Mouse (Mus musculus) midbrain, embryonic 12.5 days (tissue): ENCODE measurements at regions not wholly inside any gene's neighbourhood (a gene's known extent, or its start where the extent isn't known, plus 50 kb on each side); places are given as distances from the start of the nearest gene placed in this dataset.

Source experiments
- ATAC-seq: fragments of 200-750 bp; cut with Nextera tagmentation; 2 replicates; pipeline ENCODE4 v1.8.0; 2017; ENCODE audit warnings: low read depth, moderate TSS enrichment, moderate library complexity; ENCODE audit not compliant: low FRiP score
- H3K27ac ChIP-seq: fragments of 300-500 bp; sonication (generic); replicated peaks from 2 replicates; pipeline ENCODE4 v1.5.1; 2016; ENCODE audit warnings: mild to moderate bottlenecking
- H3K27me3 ChIP-seq: fragments of 300-500 bp; sonication (generic); 2 replicates; pipeline ENCODE4 v1.6.1; 2016; ENCODE audit warnings: mild to moderate bottlenecking
- H3K36me3 ChIP-seq: fragments of 300-500 bp; sonication (generic); 2 replicates; pipeline ENCODE4 v1.6.1; 2016
- H3K4me1 ChIP-seq: fragments of 300-500 bp; sonication (generic); 2 replicates; pipeline ENCODE4 v1.6.1; 2016
- H3K4me2 ChIP-seq: fragments of 300-500 bp; sonication (generic); replicated peaks from 2 replicates; pipeline ENCODE4 v1.6.1; 2016; ENCODE audit warnings: mild to moderate bottlenecking, moderate library complexity
- H3K4me3 ChIP-seq: fragments of 300-500 bp; sonication (generic); 2 replicates; pipeline ENCODE4 v1.5.1; 2016; ENCODE audit warnings: mild to moderate bottlenecking
- H3K9ac ChIP-seq: fragments of 300-500 bp; sonication (generic); replicated peaks from 2 replicates; pipeline ENCODE4 v1.6.1; 2016; ENCODE audit warnings: mild to moderate bottlenecking, moderate library complexity
- H3K9me3 ChIP-seq: fragments of 300-500 bp; sonication (generic); 2 replicates; pipeline ENCODE4 v1.6.1; 2016; ENCODE audit warnings: mild to moderate bottlenecking
- WGBS: fragments of 180-500 bp; shearing (Covaris S2); methylation state at CpG from one replicate; pipeline ENCODE4 v1.1.7; 2016; 5-methylcytosine and 5-hydroxymethylcytosine counted together

- WGBS: 83% methylated on average over 2 of the region's 2 CpGs
- no peak overlapping the region for H3K4me2 ChIP-seq
- no peak for ATAC-seq
Observed at GRCm38 (mm10) chr13:83114401-83114800, 389.4 kb upstream of the Mef2c start.

DNA sequence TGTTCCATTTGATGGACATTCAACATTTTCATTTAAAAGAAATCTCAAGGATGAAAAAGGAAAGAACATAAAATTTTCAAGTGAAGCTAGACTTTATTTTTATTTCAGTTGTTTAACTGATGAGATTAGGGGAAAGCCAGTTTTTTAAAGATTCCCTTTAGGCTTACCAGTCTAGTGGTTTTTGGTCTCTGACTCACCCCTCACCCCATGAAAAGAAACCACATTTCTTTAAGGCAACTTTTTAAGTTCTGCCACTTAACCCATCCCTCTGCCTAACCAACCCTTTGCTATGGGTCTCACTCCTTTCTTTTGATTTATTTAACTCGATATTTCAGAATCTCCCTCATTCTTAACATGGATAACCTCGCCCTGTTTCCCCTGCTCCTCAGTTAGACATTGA lies 388.1 kb upstream of the Mef2c start:
- no peak overlapping the region for H3K27ac ChIP-seq
- H3K4me3 ChIP-seq: no peak overlapping the region
- H3K4me1 ChIP-seq: peaks cover 7% of the 10 kb centered on the region; the same call in 1 of the 2 replicates
- no peak for ATAC-seq
- no peak overlapping the region for H3K9ac ChIP-seq
- H3K4me2 ChIP-seq: no peak overlapping the region
- no peaks in the 10 kb centered on the region for H3K36me3 ChIP-seq
- no peaks in the 10 kb centered on the region for H3K9me3 ChIP-seq
- H3K27me3 ChIP-seq: no peaks in the 10 kb centered on the region
- 91% methylated on average over 2 of the region's 2 CpGs for WGBS

More at GRCm38 (mm10) chr13:83114401-83114800, 389.4 kb upstream of the Mef2c start:
- H3K4me1 ChIP-seq: peaks cover 7% of the 10 kb centered on the region; the same call in 1 of the 2 replicates
- no peak overlapping the region for H3K9ac ChIP-seq
- no peak overlapping the region for H3K27ac ChIP-seq
- H3K4me3 ChIP-seq: no peak overlapping the region
- no peaks in the 10 kb centered on the region for H3K9me3 ChIP-seq
- no peaks in the 10 kb centered on the region for H3K27me3 ChIP-seq
- no peaks in the 10 kb centered on the region for H3K36me3 ChIP-seq

DNA sequence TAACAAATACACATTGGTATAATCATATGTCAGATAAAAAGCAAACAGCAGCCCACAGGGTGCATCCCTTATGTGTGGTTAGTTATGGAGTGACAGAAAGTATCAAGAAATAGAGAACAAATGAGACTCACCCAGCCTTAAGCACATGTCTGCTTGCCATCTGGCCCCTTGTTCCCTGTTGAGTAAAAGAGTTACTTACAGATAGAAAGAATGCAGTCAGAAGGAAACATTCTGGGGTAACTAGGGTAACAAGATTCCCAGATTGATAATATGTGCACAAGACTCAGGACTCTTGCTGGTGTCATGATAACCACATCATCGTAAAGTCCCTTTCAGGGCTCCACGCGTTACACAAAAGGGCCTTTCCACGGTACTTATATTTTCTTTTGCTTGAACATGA lies 383.5 kb upstream of the Mef2c start:
- H3K9me3 ChIP-seq: no peaks in the 10 kb centered on the region
- no peak overlapping the region for H3K4me2 ChIP-seq
- 53% methylated on average over 4 of the region's 4 CpGs for WGBS
- no peaks in the 10 kb centered on the region; the same call in 1 of the 2 replicates for H3K27me3 ChIP-seq
- H3K4me1 ChIP-seq: no peaks in the 10 kb centered on the region
- no peaks in the 10 kb centered on the region for H3K36me3 ChIP-seq
- H3K9ac ChIP-seq: no peak overlapping the region
- H3K27ac ChIP-seq: no peak overlapping the region
- ATAC-seq: no peak
- H3K4me3 ChIP-seq: no peak overlapping the region

GRCm38 (mm10) chr13:83123596-83123995 lies 380.2 kb upstream of the Mef2c start:
- ATAC-seq: no peak
- no peak overlapping the region for H3K4me2 ChIP-seq

GRCm38 (mm10) chr13:83124651-83125050 lies 379.2 kb upstream of the Mef2c start:
- Histone ChIP-seq H3K9ac (no peak overlapping the region), H3K36me3 (no peaks in the 10 kb centered on the region), H3K27ac (no peak overlapping the region), H3K4me2 (no peak overlapping the region), H3K4me1 (no peaks in the 10 kb centered on the region), H3K9me3 (no peaks in the 10 kb centered on the region), H3K27me3 (peaks cover 7% of the 10 kb centered on the region; the same call in 1 of the 2 replicates), H3K4me3 (no peak overlapping the region)
- 84% methylated on average over 2 of the region's 2 CpGs for WGBS
- ATAC-seq: no peak

More at GRCm38 (mm10) chr13:83123596-83123995, 380.2 kb upstream of the Mef2c start:
- Histone ChIP-seq H3K36me3 (no peaks in the 10 kb centered on the region), H3K27ac (no peak overlapping the region), H3K4me3 (no peak overlapping the region), H3K27me3 (peaks cover 7% of the 10 kb centered on the region; the same call in 1 of the 2 replicates), H3K4me1 (no peaks in the 10 kb centered on the region), H3K9ac (no peak overlapping the region), H3K9me3 (no peaks in the 10 kb centered on the region)

GRCm38 (mm10) chr13:83126438-83126837 lies 377.4 kb upstream of the Mef2c start:
- Histone ChIP-seq H3K27ac (no peak overlapping the region), H3K36me3 (no peaks in the 10 kb centered on the region), H3K9me3 (no peaks in the 10 kb centered on the region), H3K9ac (no peak overlapping the region), H3K4me1 (peaks cover 5% of the 10 kb centered on the region), H3K4me2 (no peak overlapping the region), H3K4me3 (no peak overlapping the region), H3K27me3 (peaks cover 11% of the 10 kb centered on the region; the same call in 1 of the 2 replicates)
- WGBS: 94% methylated on average over 2 of the region's 2 CpGs
- ATAC-seq: no peak

DNA sequence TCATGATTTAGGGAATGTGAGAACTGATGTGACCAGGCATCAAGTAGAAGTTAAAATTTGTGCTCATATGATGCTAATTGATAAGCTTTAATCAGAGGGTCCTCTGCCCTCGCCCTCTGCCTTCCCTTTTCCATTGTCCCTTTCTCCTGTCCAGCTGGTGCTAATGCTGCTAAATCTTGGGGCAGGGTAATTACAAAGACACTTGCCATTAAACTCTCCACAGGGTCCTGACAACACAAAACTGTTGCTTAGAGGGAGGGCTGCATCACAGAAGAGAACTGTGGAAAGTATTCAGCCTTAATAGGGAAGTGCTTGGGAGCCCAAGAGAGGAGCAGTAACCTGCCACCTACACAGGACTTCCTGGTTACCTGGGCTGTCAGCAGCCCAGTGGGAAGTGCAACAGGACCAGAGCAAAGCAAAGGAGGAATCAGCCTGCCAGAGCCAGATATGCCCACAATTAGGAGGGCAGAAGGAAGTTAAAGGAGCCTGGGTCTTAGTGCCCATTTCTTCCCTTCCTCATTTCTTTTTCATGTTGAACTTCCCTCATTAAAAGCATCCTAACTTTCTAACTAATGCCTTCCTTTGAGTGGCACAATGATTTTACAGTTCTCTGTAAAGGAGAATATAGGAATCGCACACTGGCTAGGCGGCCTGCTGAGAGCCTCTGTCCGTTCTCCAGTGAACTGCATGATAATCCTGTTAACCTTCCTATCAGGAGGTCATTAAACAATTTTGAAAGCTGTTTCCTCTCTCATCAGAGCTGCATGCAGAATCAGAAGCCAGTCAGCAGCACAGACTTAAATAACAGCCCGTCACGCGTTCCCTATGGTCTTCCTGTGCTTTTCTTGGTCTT lies 372.5 kb upstream of the Mef2c start:
- Histone ChIP-seq H3K9ac (no peak overlapping the region), H3K4me2 (peak overlapping the region; percentile 6; the same call in 1 of the 2 replicates), H3K4me1 (peaks cover 11% of the 10 kb centered on the region), H3K4me3 (no peak overlapping the region), H3K36me3 (no peaks in the 10 kb centered on the region), H3K9me3 (no peaks in the 10 kb centered on the region), H3K27me3 (peaks cover 11% of the 10 kb centered on the region; the same call in 1 of the 2 replicates), H3K27ac (no peak overlapping the region)
- 10% methylated on average over 7 of the region's 7 CpGs for WGBS
- peak; percentile 87 for ATAC-seq

GRCm38 (mm10) chr13:83131982-83132354 lies 371.9 kb upstream of the Mef2c start:
- H3K9ac ChIP-seq: no peak overlapping the region
- WGBS: 19% methylated on average over 1 of the region's 1 CpGs
- ATAC-seq: peak; percentile 51
- H3K4me3 ChIP-seq: no peak overlapping the region
- H3K4me1 ChIP-seq: peaks cover 11% of the 10 kb centered on the region
- peak overlapping the region; percentile 6; the same call in 1 of the 2 replicates for H3K4me2 ChIP-seq
- H3K36me3 ChIP-seq: no peaks in the 10 kb centered on the region
- no peaks in the 10 kb centered on the region for H3K9me3 ChIP-seq
- H3K27me3 ChIP-seq: 0 out of 2 replicates have a peak, but pooled peaks cover 7% of the 10 kb centered on the region
- H3K27ac ChIP-seq: no peak overlapping the region

GRCm38 (mm10) chr13:83132671-83133638 lies 370.9 kb upstream of the Mef2c start:
- ATAC-seq: no peak
- no peak overlapping the region for H3K27ac ChIP-seq
- H3K4me3 ChIP-seq: no peak overlapping the region
- no peak overlapping the region for H3K9ac ChIP-seq
- H3K9me3 ChIP-seq: no peaks in the 10 kb centered on the region
- 0 out of 2 replicates have a peak, but pooled peaks cover 6% of the 10 kb centered on the region for H3K27me3 ChIP-seq
- WGBS: 69% methylated on average over 7 of the region's 7 CpGs
- H3K36me3 ChIP-seq: no peaks in the 10 kb centered on the region
- H3K4me2 ChIP-seq: no peak overlapping the region
- peaks cover 11% of the 10 kb centered on the region for H3K4me1 ChIP-seq

GRCm38 (mm10) chr13:83143316-83143715 lies 360.5 kb upstream of the Mef2c start:
- Histone ChIP-seq H3K9ac (no peak overlapping the region), H3K4me3 (no peak overlapping the region), H3K4me2 (no peak overlapping the region), H3K36me3 (no peaks in the 10 kb centered on the region), H3K27ac (no peak overlapping the region), H3K4me1 (no peaks in the 10 kb centered on the region), H3K9me3 (no peaks in the 10 kb centered on the region), H3K27me3 (no peaks in the 10 kb centered on the region)
- no peak for ATAC-seq
- WGBS: 83% methylated on average over 3 of the region's 3 CpGs

DNA sequence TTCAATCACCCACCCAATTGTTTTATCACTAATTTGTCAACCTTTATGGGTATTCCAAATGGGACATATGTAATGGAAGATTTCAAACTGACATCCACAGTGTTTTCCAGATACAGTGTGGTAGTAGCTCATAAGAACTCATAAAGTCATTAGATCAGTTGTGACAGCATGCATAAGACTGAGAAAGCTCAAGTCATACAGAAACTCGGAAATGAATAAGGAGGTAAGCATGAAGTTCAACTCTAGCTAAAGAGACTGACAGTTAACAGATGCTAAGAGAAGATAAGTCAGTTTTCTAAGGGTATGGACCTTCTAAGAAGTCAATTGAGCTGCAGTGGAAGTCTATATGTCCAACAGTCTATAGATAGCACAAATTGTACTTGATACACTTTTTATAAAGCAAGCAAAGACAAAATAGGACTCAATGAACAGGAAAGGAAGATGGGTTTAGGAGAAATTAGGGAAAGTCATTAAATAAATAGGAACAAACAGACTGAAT lies 349.2 kb upstream of the Mef2c start:
- Histone ChIP-seq H3K4me3 (no peak overlapping the region), H3K9ac (no peak overlapping the region), H3K27ac (no peak overlapping the region), H3K9me3 (no peaks in the 10 kb centered on the region), H3K36me3 (no peaks in the 10 kb centered on the region), H3K4me1 (no peaks in the 10 kb centered on the region), H3K27me3 (no peaks in the 10 kb centered on the region), H3K4me2 (no peak overlapping the region)
- WGBS: 70% methylated on average over 1 of the region's 1 CpGs
- ATAC-seq: no peak
